Mouse (Mus musculus) brain, embryonic 18.5 days (tissue): ENCODE measurements around the gene Slc15a1.
"Not testable (repeated sequence)": the region's sequence is repeated elsewhere in the genome, so short reads cannot be mapped to it uniquely, and the experiment has no call there.

Experiments used
- DNase-seq: peaks from one replicate; pipeline ENCODE4 v3.0.0-alpha.2; 2012; ENCODE audit warnings: low read depth, low spot score

Gene Slc15a1

GRCm38 (mm10) chr14:121413726-121414125 is 91.3 kb downstream of the Slc15a1 start:
- DNase-seq = not testable (repeated sequence)
